Mouse (Mus musculus) testis, adult 10 weeks (tissue): ENCODE measurements around the gene Erlin1. TPM values are rescaled to one million over a fixed set of nuclear protein-coding genes. Genes with fewer than 3 reads are reported as not detected.

Experiments used
- polyA plus RNA-seq: library from polyadenylated mRNA; stranded (reverse); fragments of 350-450 nt; fragmentation: Illumina TruSeq; extraction: RNeasy Lipid Tissue Mini Kit (QIAGEN cat#74804); gene quantifications from one replicate; pipeline ENCODE4 v1.2.3, GENCODE M21; 2014; ENCODE audit warnings: low read depth, low replicate concordance

Erlin1 gene
- 69.0 TPM for polyA plus RNA-seq

GRCm38 (mm10) chr19:44069121-44069913, at the start of gene Erlin1:
Gene Erlin1 (minus strand): TSS chr19:44069785.

GRCm38 (mm10) chr19:44106831-44107660, 37.5 kb upstream of the Erlin1 start, which contains the start of gene Chuk:
Gene Chuk (minus strand): TSS chr19:44107480.

GRCm38 (mm10) chr19:44028972-44029371, 40.6 kb downstream of the Erlin1 start, which contains the start of gene Cyp2c23:
Gene Cyp2c23 (minus strand): TSS chr19:44029208.

GRCm38 (mm10) chr19:43986069-43986794, 83.4 kb downstream of the Erlin1 start, which contains the start of gene Cpn1:
Gene Cpn1 (minus strand): TSS chr19:43986556.

Other genes starting within 250 kb of the Erlin1 start
- 4.2 TPM for gene Dnmbp, start 129.6 kb downstream of the Erlin1 start, polyA plus RNA-seq
- gene Cpn1, start 83.2 kb downstream of the Erlin1 start, polyA plus RNA-seq, result 0.91 TPM
- gene Cyp2c23, start 40.6 kb downstream of the Erlin1 start, polyA plus RNA-seq, result 1.0 TPM
- 69.4 TPM for gene Chuk, start 37.7 kb upstream of the Erlin1 start, polyA plus RNA-seq
- gene Cwf19l1, start 66.1 kb upstream of the Erlin1 start, polyA plus RNA-seq, result 11.8 TPM
- 72.1 TPM for gene Bloc1s2, start 76.7 kb upstream of the Erlin1 start, polyA plus RNA-seq
- gene Pkd2l1, start 122.7 kb upstream of the Erlin1 start, polyA plus RNA-seq, result 4.5 TPM
- 2.3 TPM for gene Scd3, start 133.5 kb upstream of the Erlin1 start, polyA plus RNA-seq
- gene Scd2, start 223.9 kb upstream of the Erlin1 start, polyA plus RNA-seq, result 82.3 TPM